Mouse (Mus musculus) C2C12 (cell line): ENCODE measurements around the gene Gm17124.
"Not testable (repeated sequence)": the region's sequence is repeated elsewhere in the genome, so short reads cannot be mapped to it uniquely, and the experiment has no call there.

Experiments
- CTCF ChIP-seq: IDR thresholded peaks from one replicate; pipeline ENCODE4 v1.5.1; 2011; ENCODE audit not compliant: control insufficient read depth, insufficient read depth, insufficient read length
- MAX ChIP-seq: IDR thresholded peaks from one replicate; pipeline ENCODE4 v1.6.1; 2011; ENCODE audit warnings: mild to moderate bottlenecking, control low read depth
- USF1 ChIP-seq: IDR thresholded peaks from one replicate; pipeline ENCODE4 v1.6.1; 2011; ENCODE audit warnings: low read depth, mild to moderate bottlenecking, control low read depth, moderate library complexity

- not testable (repeated sequence) for TF ChIP-seq MAX, CTCF, USF1
These were observed at the start of gene Gm17124 for GRCm38 (mm10) chr14:42599782-42600181.
